Mouse (Mus musculus) neural tube, embryonic 11.5 days (tissue): Measurements from ENCODE around the gene Kctd7. TPM values are rescaled to one million over a fixed set of nuclear protein-coding genes. Genes with fewer than 3 reads are reported as not detected.

Experiments used
- polyA plus RNA-seq: library from polyadenylated mRNA; unstranded; fragments of >200 nt; fragmentation: Nextera tagmentation; extraction: Ambion mirVana; gene quantifications from 2 replicates; pipeline ENCODE4 v1.2.1, GENCODE M21; 2014

Kctd7 gene
- polyA plus RNA-seq, 1 experiment from 2014 or later: 8.3 TPM

Other genes starting within 250 kb of the Kctd7 start
- 8.8 and 10.0 TPM in 2 replicates for gene Zbed5, start 249.1 kb upstream of the Kctd7 start, polyA plus RNA-seq
- 0.24 TPM in 1 of 2 replicates, not detected in the other for gene Phkg1, start 246.3 kb upstream of the Kctd7 start, polyA plus RNA-seq
- gene Nupr1l, start 236.3 kb upstream of the Kctd7 start, polyA plus RNA-seq: 2.3 and 2.9 TPM in 2 replicates
- gene Vkorc1l1, start 202.9 kb upstream of the Kctd7 start, polyA plus RNA-seq: 31.3 and 32.2 TPM in 2 replicates
- gene Gusb, start 141.8 kb upstream of the Kctd7 start, polyA plus RNA-seq: 35.1 and 35.9 TPM in 2 replicates
- 30.8 and 32.2 TPM in 2 replicates for gene Asl, start 115.6 kb upstream of the Kctd7 start, polyA plus RNA-seq
- 38.6 and 43.2 TPM in 2 replicates for gene Crcp, start 115.6 kb upstream of the Kctd7 start, polyA plus RNA-seq
- gene Tpst1, start 71.5 kb upstream of the Kctd7 start, polyA plus RNA-seq: 57.0 and 63.1 TPM in 2 replicates
- 25.4 and 27.8 TPM in 2 replicates for gene Rabgef1, start 26.9 kb downstream of the Kctd7 start, polyA plus RNA-seq
- gene Tmem248, start 72.2 kb downstream of the Kctd7 start, polyA plus RNA-seq: 32.0 and 35.8 TPM in 2 replicates
- gene Sbds, start 110.7 kb downstream of the Kctd7 start, polyA plus RNA-seq: 68.8 and 71.3 TPM in 2 replicates
- 33.2 and 34.9 TPM in 2 replicates for gene Tyw1, start 110.8 kb downstream of the Kctd7 start, polyA plus RNA-seq
- gene Caln1, start 224.6 kb downstream of the Kctd7 start, polyA plus RNA-seq: 0.41 and 0.74 TPM in 2 replicates
- not detected in 2 replicates for gene A330070K13Rik, start 239.8 kb downstream of the Kctd7 start, polyA plus RNA-seq